Mouse (Mus musculus): ENCODE measurements around the gene Trex2.

- TF ChIP-seq GATA1 (IDR thresholded peaks at IDR 0.05; ENCODE audit: borderline replicate concordance, low read length) (no peak), FLI1 (IDR thresholded peaks at IDR 0.05; ENCODE audit: low read length) (no peak)
Observed at GRCm38 (mm10) chrX:73484076-73484475, 48.9 kb upstream of the Trex2 start.

Data from megakaryocyte, embryonic 14.5 days (primary cell).